Mouse (Mus musculus): ENCODE measurements around the gene Abcc10. TPM values are rescaled to one million over a fixed set of nuclear protein-coding genes. Genes with fewer than 3 reads are reported as not detected.
A peak's percentile ranks its signal among the peaks of the same experiment; 100 is the strongest.

Gene Abcc10
- polyA plus RNA-seq, 1 experiment: 4.0 TPM

GRCm38 (mm10) chr17:46265918-46266618, 62.1 kb downstream of the Abcc10 start:
- no peak overlapping the region for H3K4me3 ChIP-seq (ENCODE audit: insufficient read depth, poor library complexity, severe bottlenecking)
- peaks cover 74% of the 10 kb centered on the region for H3K36me3 ChIP-seq (ENCODE audit: control insufficient read depth, insufficient read depth)
- H3ac ChIP-seq (ENCODE audit: control insufficient read depth, insufficient read length, low read depth): peak overlapping the region; percentile 38
- TF ChIP-seq CEBPB (IDR thresholded peaks at IDR 0.05; ENCODE audit: low read depth) (no peak), USF1 (IDR thresholded peaks at IDR 0.05; ENCODE audit: low read depth) (no peak), MYOG (IDR thresholded peaks at IDR 0.05; ENCODE audit: control insufficient read depth, extremely low read depth, insufficient read length) (no peak), CTCF (IDR thresholded peaks at IDR 0.05; ENCODE audit: control insufficient read depth, insufficient read depth, insufficient read length) (peak; percentile 67), FOSL1 (IDR thresholded peaks at IDR 0.05; ENCODE audit: insufficient read depth, low read length, poor library complexity, severe bottlenecking) (no peak), MYOD1 (IDR thresholded peaks at IDR 0.05; ENCODE audit: control insufficient read depth, insufficient read length, low read depth) (peak; percentile 14), MAX (IDR thresholded peaks at IDR 0.05) (peak; percentile 96)
- H3K79me2 ChIP-seq (ENCODE audit: control insufficient read depth, insufficient read depth): peaks cover 81% of the 10 kb centered on the region
- H3K79me3 ChIP-seq (ENCODE audit: low read depth): peaks cover 47% of the 10 kb centered on the region
- H3K27me3 ChIP-seq (ENCODE audit: control insufficient read depth, insufficient read depth, insufficient read length): no peaks in the 10 kb centered on the region

- Histone ChIP-seq H3K79me2 (ENCODE audit: control insufficient read depth, insufficient read depth) (peaks cover 76% of the 10 kb centered on the region), H3K79me3 (ENCODE audit: low read depth) (peaks cover 41% of the 10 kb centered on the region), H3K36me3 (ENCODE audit: control insufficient read depth, insufficient read depth) (peaks cover 72% of the 10 kb centered on the region), H3K27me3 (ENCODE audit: control insufficient read depth, insufficient read depth, insufficient read length) (no peaks in the 10 kb centered on the region), H3K4me3 (ENCODE audit: insufficient read depth, poor library complexity, severe bottlenecking) (no peak overlapping the region), H3ac (ENCODE audit: control insufficient read depth, insufficient read length, low read depth) (peak overlapping the region; percentile 38)
- no peak for TF ChIP-seq CEBPB (IDR thresholded peaks at IDR 0.05; ENCODE audit: low read depth)
Observed at GRCm38 (mm10) chr17:46265502-46265901, 62.6 kb downstream of the Abcc10 start.

GRCm38 (mm10) chr17:46262201-46262694, 65.9 kb downstream of the Abcc10 start:
- Histone ChIP-seq H3K79me2 (ENCODE audit: control insufficient read depth, insufficient read depth) (peaks cover 43% of the 10 kb centered on the region), H3K36me3 (ENCODE audit: control insufficient read depth, insufficient read depth) (peaks cover 90% of the 10 kb centered on the region), H3K79me3 (ENCODE audit: low read depth) (peaks cover 13% of the 10 kb centered on the region), H3K4me3 (ENCODE audit: insufficient read depth, poor library complexity, severe bottlenecking) (no peak overlapping the region), H3K27me3 (ENCODE audit: control insufficient read depth, insufficient read depth, insufficient read length) (no peaks in the 10 kb centered on the region), H3ac (ENCODE audit: control insufficient read depth, insufficient read length, low read depth) (no peak overlapping the region)
- TF ChIP-seq MYOG (IDR thresholded peaks at IDR 0.05; ENCODE audit: control insufficient read depth, extremely low read depth, insufficient read length) (no peak), CEBPB (IDR thresholded peaks at IDR 0.05; ENCODE audit: low read depth) (no peak), FOSL1 (IDR thresholded peaks at IDR 0.05; ENCODE audit: insufficient read depth, low read length, poor library complexity, severe bottlenecking) (no peak)

GRCm38 (mm10) chr17:46259675-46260074, 68.5 kb downstream of the Abcc10 start:
- peaks cover 3% of the 10 kb centered on the region for H3K79me3 ChIP-seq (ENCODE audit: low read depth)
- H3K79me2 ChIP-seq (ENCODE audit: control insufficient read depth, insufficient read depth): peaks cover 23% of the 10 kb centered on the region
- H3ac ChIP-seq (ENCODE audit: control insufficient read depth, insufficient read length, low read depth): no peak overlapping the region
- H3K27me3 ChIP-seq (ENCODE audit: control insufficient read depth, insufficient read depth, insufficient read length): no peaks in the 10 kb centered on the region
- TF ChIP-seq MYOD1 (IDR thresholded peaks at IDR 0.05; ENCODE audit: control insufficient read depth, insufficient read length, low read depth) (no peak), MYOG (IDR thresholded peaks at IDR 0.05; ENCODE audit: control insufficient read depth, extremely low read depth, insufficient read length) (no peak), CTCF (IDR thresholded peaks at IDR 0.05; ENCODE audit: control insufficient read depth, insufficient read depth, insufficient read length) (no peak), FOSL1 (IDR thresholded peaks at IDR 0.05; ENCODE audit: insufficient read depth, low read length, poor library complexity, severe bottlenecking) (no peak), CEBPB (IDR thresholded peaks at IDR 0.05; ENCODE audit: low read depth) (no peak), USF1 (IDR thresholded peaks at IDR 0.05; ENCODE audit: low read depth) (no peak)
- H3K36me3 ChIP-seq (ENCODE audit: control insufficient read depth, insufficient read depth): peaks cover 83% of the 10 kb centered on the region
- no peak overlapping the region for H3K4me3 ChIP-seq (ENCODE audit: insufficient read depth, poor library complexity, severe bottlenecking)

- H3K79me2 ChIP-seq (ENCODE audit: control insufficient read depth, insufficient read depth): peaks cover 11% of the 10 kb centered on the region
- H3K4me3 ChIP-seq (ENCODE audit: insufficient read depth, poor library complexity, severe bottlenecking): no peak overlapping the region
- H3K36me3 ChIP-seq (ENCODE audit: control insufficient read depth, insufficient read depth): peaks cover 71% of the 10 kb centered on the region
- H3ac ChIP-seq (ENCODE audit: control insufficient read depth, insufficient read length, low read depth): no peak overlapping the region
- TF ChIP-seq FOSL1 (IDR thresholded peaks at IDR 0.05; ENCODE audit: insufficient read depth, low read length, poor library complexity, severe bottlenecking): no peak
- TF ChIP-seq MAX (IDR thresholded peaks at IDR 0.05): no peak
- TF ChIP-seq CEBPB (IDR thresholded peaks at IDR 0.05; ENCODE audit: low read depth): no peak
- TF ChIP-seq MYOG (IDR thresholded peaks at IDR 0.05; ENCODE audit: control insufficient read depth, extremely low read depth, insufficient read length): no peak
- TF ChIP-seq USF1 (IDR thresholded peaks at IDR 0.05; ENCODE audit: low read depth): no peak
- TF ChIP-seq CTCF (IDR thresholded peaks at IDR 0.05; ENCODE audit: control insufficient read depth, insufficient read depth, insufficient read length): no peak
- TF ChIP-seq MYOD1 (IDR thresholded peaks at IDR 0.05; ENCODE audit: control insufficient read depth, insufficient read length, low read depth): no peak
- no peaks in the 10 kb centered on the region for H3K79me3 ChIP-seq (ENCODE audit: low read depth)
- no peaks in the 10 kb centered on the region for H3K27me3 ChIP-seq (ENCODE audit: control insufficient read depth, insufficient read depth, insufficient read length)
Observed at GRCm38 (mm10) chr17:46258279-46259053, 69.7 kb downstream of the Abcc10 start.

All from C2C12 (cell line).